Mouse (Mus musculus) adrenal gland, adult 10 weeks (tissue): ENCODE measurements around the gene Gm16506. TPM values are rescaled to one million over a fixed set of nuclear protein-coding genes. Genes with fewer than 3 reads are reported as not detected.

ENCODE experiments used
- polyA plus RNA-seq: library from polyadenylated mRNA; stranded (reverse); fragments of 350-450 nt; fragmentation: Illumina TruSeq; extraction: RNeasy Lipid Tissue Mini Kit (QIAGEN cat#74804); gene quantifications from one replicate; pipeline ENCODE4 v1.2.3, GENCODE M21; 2014; ENCODE audit warnings: low read depth, low replicate concordance

The Gm16506 gene
- polyA plus RNA-seq, result not detected

GRCm38 (mm10) chr14:43727385-43727784 is at the start of gene Gm16506:
TSS of gene Gm16506 (minus strand) at chr14:43727485.

GRCm38 (mm10) chr14:43747566-43747965 is 20.3 kb upstream of the Gm16506 start, which contains the start of gene Gm6526:
TSS of gene Gm6526 (plus strand) at chr14:43747866.

GRCm38 (mm10) chr14:43697621-43698020 is 29.7 kb downstream of the Gm16506 start, which contains the start of gene Gm7324:
TSS of gene Gm7324 (plus strand) at chr14:43697828.

GRCm38 (mm10) chr14:43677099-43677498 is 50.2 kb downstream of the Gm16506 start, which contains the start of gene Gm8165:
TSS of gene Gm8165 (minus strand) at chr14:43677199.

Other genes with a start within 250 kb of the Gm16506 start
- gene Gm5799, start 183.9 kb downstream of the Gm16506 start, polyA plus RNA-seq, result not detected
- not detected for gene Gm17654, start 148.3 kb downstream of the Gm16506 start, polyA plus RNA-seq
- not detected for gene Gm10375, start 119.5 kb downstream of the Gm16506 start, polyA plus RNA-seq
- not detected for gene Gm8165, start 50.3 kb downstream of the Gm16506 start, polyA plus RNA-seq
- 4.3 TPM for gene Gm7324, start 29.7 kb downstream of the Gm16506 start, polyA plus RNA-seq
- not detected for gene Gm6526, start 20.4 kb upstream of the Gm16506 start, polyA plus RNA-seq
- not detected for gene Gm8180, start 57.3 kb upstream of the Gm16506 start, polyA plus RNA-seq
- gene Ear1, start 148.0 kb upstream of the Gm16506 start, polyA plus RNA-seq, result not detected
- not detected for gene Ear10, start 196.1 kb upstream of the Gm16506 start, polyA plus RNA-seq
- 1.7 TPM for gene Gm8113, start 197.9 kb upstream of the Gm16506 start, polyA plus RNA-seq
- gene Ang5, start 229.6 kb upstream of the Gm16506 start, polyA plus RNA-seq, result not detected